Mouse (Mus musculus): ENCODE measurements around the gene Hfe2. TPM values are rescaled to one million over a fixed set of nuclear protein-coding genes. Genes with fewer than 3 reads are reported as not detected.

Hfe2 gene
- polyA plus RNA-seq, 1 experiment from 2014 or later, result 0.11 TPM

GRCm38 (mm10) chr3:96547389-96547960 lies 22.5 kb downstream of the Hfe2 start:
- 11% methylated on average over 14 of the region's 14 CpGs for WGBS
- Histone ChIP-seq H3K4me3 (ENCODE audit: low read depth, low read length) (no peak overlapping the region), H3K27me3 (replicated peaks; ENCODE audit: control insufficient read depth, insufficient read depth, low read length) (0 out of 2 replicates have a peak, but pooled peaks cover 4% of the 10 kb centered on the region), H3K27ac (ENCODE audit: low read depth) (no peak overlapping the region), H3K9ac (ENCODE audit: low read length) (no peak overlapping the region), H3K36me3 (ENCODE audit: control insufficient read depth, insufficient read depth, low read length) (no peaks in the 10 kb centered on the region), H3K4me1 (replicated peaks; ENCODE audit: control insufficient read depth, insufficient read depth, low read length) (peaks cover 4% of the 10 kb centered on the region; the same call in 1 of the 2 replicates), H3K4me2 (ENCODE audit: low read length) (no peak overlapping the region; the same call in 1 of the 2 replicates), H3K9me3 (ENCODE audit: control insufficient read depth, low read length) (no peaks in the 10 kb centered on the region)
- peak; percentile 91 for DNase-seq (ENCODE audit: low spot score)
- ATAC-seq (replicated peaks; ENCODE audit: low FRiP score, low TSS enrichment, low read depth), result peak; percentile 68; the same call in 1 of the 2 replicates

- ATAC-seq (replicated peaks; ENCODE audit: low FRiP score, low TSS enrichment, low read depth), result no peak
- no peaks in the 10 kb centered on the region for H3K36me3 ChIP-seq (ENCODE audit: control insufficient read depth, insufficient read depth, low read length)
- H3K4me2 ChIP-seq (ENCODE audit: low read length), result no peak overlapping the region
- H3K4me3 ChIP-seq (ENCODE audit: low read depth, low read length), result no peak overlapping the region
- H3K27me3 ChIP-seq (replicated peaks; ENCODE audit: control insufficient read depth, insufficient read depth, low read length), result no peaks in the 10 kb centered on the region
- H3K9me3 ChIP-seq (ENCODE audit: control insufficient read depth, low read length), result no peaks in the 10 kb centered on the region
- peaks cover 4% of the 10 kb centered on the region; the same call in 1 of the 2 replicates for H3K4me1 ChIP-seq (replicated peaks; ENCODE audit: control insufficient read depth, insufficient read depth, low read length)
- no peak for DNase-seq (ENCODE audit: low spot score)
- H3K27ac ChIP-seq (ENCODE audit: low read depth), result no peak overlapping the region
- WGBS, result 78% methylated on average over 7 of the region's 7 CpGs
- H3K9ac ChIP-seq (ENCODE audit: low read length), result no peak overlapping the region
Measured at GRCm38 (mm10) chr3:96548824-96549223, 23.9 kb downstream of the Hfe2 start.

GRCm38 (mm10) chr3:96549346-96549745 lies 24.4 kb downstream of the Hfe2 start:
- Histone ChIP-seq H3K27ac (ENCODE audit: low read depth) (no peak overlapping the region), H3K4me1 (replicated peaks; ENCODE audit: control insufficient read depth, insufficient read depth, low read length) (peaks cover 4% of the 10 kb centered on the region; the same call in 1 of the 2 replicates), H3K9ac (ENCODE audit: low read length) (no peak overlapping the region), H3K36me3 (ENCODE audit: control insufficient read depth, insufficient read depth, low read length) (no peaks in the 10 kb centered on the region), H3K4me3 (ENCODE audit: low read depth, low read length) (no peak overlapping the region), H3K4me2 (ENCODE audit: low read length) (no peak overlapping the region), H3K9me3 (ENCODE audit: control insufficient read depth, low read length) (no peaks in the 10 kb centered on the region), H3K27me3 (replicated peaks; ENCODE audit: control insufficient read depth, insufficient read depth, low read length) (no peaks in the 10 kb centered on the region)
- WGBS, result 76% methylated on average over 5 of the region's 5 CpGs
- ATAC-seq (replicated peaks; ENCODE audit: low FRiP score, low TSS enrichment, low read depth) (no peak), DNase-seq (ENCODE audit: low spot score) (no peak)

GRCm38 (mm10) chr3:96551203-96551602 lies 26.2 kb downstream of the Hfe2 start:
- 8% methylated on average over 8 of the region's 8 CpGs for WGBS
- no peaks in the 10 kb centered on the region for H3K27me3 ChIP-seq (replicated peaks; ENCODE audit: control insufficient read depth, insufficient read depth, low read length)
- ATAC-seq (replicated peaks; ENCODE audit: low FRiP score, low TSS enrichment, low read depth) (no peak), DNase-seq (ENCODE audit: low spot score) (peak; percentile 75)
- H3K4me1 ChIP-seq (replicated peaks; ENCODE audit: control insufficient read depth, insufficient read depth, low read length), result peaks cover 20% of the 10 kb centered on the region
- H3K4me2 ChIP-seq (ENCODE audit: low read length), result no peak overlapping the region
- H3K9ac ChIP-seq (ENCODE audit: low read length), result no peak overlapping the region
- no peaks in the 10 kb centered on the region for H3K9me3 ChIP-seq (ENCODE audit: control insufficient read depth, low read length)
- no peaks in the 10 kb centered on the region for H3K36me3 ChIP-seq (ENCODE audit: control insufficient read depth, insufficient read depth, low read length)
- peak overlapping the region; percentile 48; the same call in 1 of the 2 replicates for H3K27ac ChIP-seq (ENCODE audit: low read depth)
- no peak overlapping the region for H3K4me3 ChIP-seq (ENCODE audit: low read depth, low read length)

- peak overlapping the region; percentile 48; the same call in 1 of the 2 replicates for H3K27ac ChIP-seq (ENCODE audit: low read depth)
- H3K9me3 ChIP-seq (ENCODE audit: control insufficient read depth, low read length), result no peaks in the 10 kb centered on the region
- H3K4me2 ChIP-seq (ENCODE audit: low read length), result no peak overlapping the region
- peaks cover 27% of the 10 kb centered on the region for H3K4me1 ChIP-seq (replicated peaks; ENCODE audit: control insufficient read depth, insufficient read depth, low read length)
- H3K9ac ChIP-seq (ENCODE audit: low read length), result no peak overlapping the region
- WGBS, result 51% methylated on average over 7 of the region's 7 CpGs
- no peaks in the 10 kb centered on the region for H3K36me3 ChIP-seq (ENCODE audit: control insufficient read depth, insufficient read depth, low read length)
- no peak overlapping the region for H3K4me3 ChIP-seq (ENCODE audit: low read depth, low read length)
- DNase-seq (ENCODE audit: low spot score), result no peak
- ATAC-seq (replicated peaks; ENCODE audit: low FRiP score, low TSS enrichment, low read depth), result no peak
- no peaks in the 10 kb centered on the region for H3K27me3 ChIP-seq (replicated peaks; ENCODE audit: control insufficient read depth, insufficient read depth, low read length)
Measured at GRCm38 (mm10) chr3:96551890-96552289, 26.9 kb downstream of the Hfe2 start.

- 59% methylated on average over 6 of the region's 6 CpGs for WGBS
- no peak overlapping the region for H3K4me2 ChIP-seq (ENCODE audit: low read length)
- ATAC-seq (replicated peaks; ENCODE audit: low FRiP score, low TSS enrichment, low read depth), result no peak
- peaks cover 28% of the 10 kb centered on the region for H3K4me1 ChIP-seq (replicated peaks; ENCODE audit: control insufficient read depth, insufficient read depth, low read length)
- H3K4me3 ChIP-seq (ENCODE audit: low read depth, low read length), result no peak overlapping the region
- no peaks in the 10 kb centered on the region for H3K27me3 ChIP-seq (replicated peaks; ENCODE audit: control insufficient read depth, insufficient read depth, low read length)
- H3K9me3 ChIP-seq (ENCODE audit: control insufficient read depth, low read length), result no peaks in the 10 kb centered on the region
- H3K27ac ChIP-seq (ENCODE audit: low read depth), result no peak overlapping the region
- H3K9ac ChIP-seq (ENCODE audit: low read length), result no peak overlapping the region
- no peaks in the 10 kb centered on the region for H3K36me3 ChIP-seq (ENCODE audit: control insufficient read depth, insufficient read depth, low read length)
- DNase-seq (ENCODE audit: low spot score), result no peak
Measured at GRCm38 (mm10) chr3:96553601-96554000, 28.6 kb downstream of the Hfe2 start.

GRCm38 (mm10) chr3:96554251-96554650 lies 29.3 kb downstream of the Hfe2 start:
- H3K4me1 ChIP-seq (replicated peaks; ENCODE audit: control insufficient read depth, insufficient read depth, low read length), result peaks cover 29% of the 10 kb centered on the region
- no peak overlapping the region for H3K4me3 ChIP-seq (ENCODE audit: low read depth, low read length)
- H3K27ac ChIP-seq (ENCODE audit: low read depth), result peak overlapping the region; percentile 97; the same call in 1 of the 2 replicates
- no peak overlapping the region for H3K9ac ChIP-seq (ENCODE audit: low read length)
- H3K36me3 ChIP-seq (ENCODE audit: control insufficient read depth, insufficient read depth, low read length), result peaks cover 5% of the 10 kb centered on the region; the same call in 1 of the 2 replicates
- 82% methylated on average over 6 of the region's 6 CpGs for WGBS
- no peaks in the 10 kb centered on the region for H3K27me3 ChIP-seq (replicated peaks; ENCODE audit: control insufficient read depth, insufficient read depth, low read length)
- H3K9me3 ChIP-seq (ENCODE audit: control insufficient read depth, low read length), result no peaks in the 10 kb centered on the region
- DNase-seq (ENCODE audit: low spot score) (no peak), ATAC-seq (replicated peaks; ENCODE audit: low FRiP score, low TSS enrichment, low read depth) (no peak)
- H3K4me2 ChIP-seq (ENCODE audit: low read length), result no peak overlapping the region

- peaks cover 37% of the 10 kb centered on the region for H3K4me1 ChIP-seq (replicated peaks; ENCODE audit: control insufficient read depth, insufficient read depth, low read length)
- peak overlapping the region; percentile 29; the same call in 1 of the 2 replicates for H3K4me2 ChIP-seq (ENCODE audit: low read length)
- peaks cover 13% of the 10 kb centered on the region for H3K36me3 ChIP-seq (ENCODE audit: control insufficient read depth, insufficient read depth, low read length)
- 18% methylated on average over 12 of the region's 12 CpGs for WGBS
- no peaks in the 10 kb centered on the region for H3K9me3 ChIP-seq (ENCODE audit: control insufficient read depth, low read length)
- H3K27ac ChIP-seq (ENCODE audit: low read depth), result peak overlapping the region; percentile 97
- DNase-seq (ENCODE audit: low spot score) (peak; percentile 75), ATAC-seq (replicated peaks; ENCODE audit: low FRiP score, low TSS enrichment, low read depth) (no peak)
- H3K4me3 ChIP-seq (ENCODE audit: low read depth, low read length), result no peak overlapping the region
- H3K9ac ChIP-seq (ENCODE audit: low read length), result no peak overlapping the region
- H3K27me3 ChIP-seq (replicated peaks; ENCODE audit: control insufficient read depth, insufficient read depth, low read length), result no peaks in the 10 kb centered on the region
Measured at GRCm38 (mm10) chr3:96555041-96555596, 30.1 kb downstream of the Hfe2 start.
